Mouse (Mus musculus): ENCODE results near the gene Tm9sf4. TPM values are rescaled to one million over a fixed set of nuclear protein-coding genes. Genes with fewer than 3 reads are reported as not detected.

The Tm9sf4 gene
- total RNA-seq (2021) = 10 to 100 TPM; 38.2 to 41.7 TPM
- long read RNA-seq, experiment 1, transcript Tm9sf4-201 (18 exons, 3,896 nt) = major isoform, 17 of 36 reads
- long read RNA-seq, experiment 1, partial matches to known transcripts = 8 of 36 reads
- long read RNA-seq, experiment 1, other reads (novel, unspliced or antisense) = 9 of 36 reads
- long read RNA-seq, experiment 2, transcript Tm9sf4-201 (18 exons, 3,896 nt) = major isoform, 41 of 58 reads
- long read RNA-seq, experiment 2, partial matches to known transcripts = 6 of 58 reads
- long read RNA-seq, experiment 2, other reads (novel, unspliced or antisense) = 11 of 58 reads

- intact Hi-C loops (cut with DNase I; ENCODE audit: low total_unique reads) = no loop called here
- peak; percentile 87 for DNase-seq
Observed at GRCm38 (mm10) chr2:153160844-153161683, at the start of gene Tm9sf4. Gene Tm9sf4, plus strand, starts transcription at chr2:153161303.

GRCm38 (mm10) chr2:153115679-153116081, 45.4 kb upstream of the Tm9sf4 start:
- DNase-seq = no peak
- intact Hi-C loops (cut with DNase I; ENCODE audit: low total_unique reads) = no loop called here

- intact Hi-C loops (cut with DNase I; ENCODE audit: low total_unique reads) = no loop called here
- DNase-seq = no peak
Observed at GRCm38 (mm10) chr2:153117051-153117486, 44.0 kb upstream of the Tm9sf4 start.

GRCm38 (mm10) chr2:153119488-153119887, 41.6 kb upstream of the Tm9sf4 start:
- intact Hi-C loops (cut with DNase I; ENCODE audit: low total_unique reads) = no loop called here
- DNase-seq = no peak

GRCm38 (mm10) chr2:153120126-153120525, 41.0 kb upstream of the Tm9sf4 start:
- DNase-seq = no peak
- intact Hi-C loops (cut with DNase I; ENCODE audit: low total_unique reads) = no loop called here

- DNase-seq = no peak
- intact Hi-C loops (cut with DNase I; ENCODE audit: low total_unique reads) = no loop called here
Observed at GRCm38 (mm10) chr2:153121821-153122615, 39.1 kb upstream of the Tm9sf4 start.

- intact Hi-C loops (cut with DNase I; ENCODE audit: low total_unique reads) = no loop called here
- no peak for DNase-seq
Observed at GRCm38 (mm10) chr2:153122701-153123100, 38.4 kb upstream of the Tm9sf4 start.

- intact Hi-C loops (cut with DNase I; ENCODE audit: low total_unique reads) = no loop called here
- DNase-seq = no peak
Observed at GRCm38 (mm10) chr2:153125875-153126274, 35.2 kb upstream of the Tm9sf4 start.

GRCm38 (mm10) chr2:153131019-153131418, 30.1 kb upstream of the Tm9sf4 start:
- intact Hi-C loops (cut with DNase I; ENCODE audit: low total_unique reads) = no loop called here
- no peak for DNase-seq

- DNase-seq = no peak
- intact Hi-C loops (cut with DNase I; ENCODE audit: low total_unique reads) = no loop called here
Observed at GRCm38 (mm10) chr2:153134237-153134636, 26.9 kb upstream of the Tm9sf4 start.

- DNase-seq = no peak
- intact Hi-C loops (cut with DNase I; ENCODE audit: low total_unique reads) = no loop called here
Observed at GRCm38 (mm10) chr2:153136211-153136610, 24.9 kb upstream of the Tm9sf4 start.

GRCm38 (mm10) chr2:153139158-153139557, 21.9 kb upstream of the Tm9sf4 start:
- DNase-seq = no peak
- intact Hi-C loops (cut with DNase I; ENCODE audit: low total_unique reads) = no loop called here

GRCm38 (mm10) chr2:153139996-153140613, 21.0 kb upstream of the Tm9sf4 start:
- intact Hi-C loops (cut with DNase I; ENCODE audit: low total_unique reads) = loop anchor here (10.0 kb wide), 1 partner anchor 445 kb away; no protein-coding TSS in a partner anchor
- peak; percentile 14 for DNase-seq

- no peak for DNase-seq
- intact Hi-C loops (cut with DNase I; ENCODE audit: low total_unique reads) = loop anchor here (10.0 kb wide), 1 partner anchor 442 kb away; no protein-coding TSS in a partner anchor
Observed at GRCm38 (mm10) chr2:153142620-153143199, 18.4 kb upstream of the Tm9sf4 start.

GRCm38 (mm10) chr2:153145346-153145745, 15.8 kb upstream of the Tm9sf4 start:
- intact Hi-C loops (cut with DNase I; ENCODE audit: low total_unique reads) = loop anchor here (5.0 to 10.0 kb wide), 2 partner anchors 93 to 439 kb away; no protein-coding TSS in a partner anchor
- DNase-seq = no peak

- intact Hi-C loops (cut with DNase I; ENCODE audit: low total_unique reads) = loop anchor here (5.0 to 10.0 kb wide), 2 partner anchors 95 to 438 kb away; no protein-coding TSS in a partner anchor
- no peak for DNase-seq
Observed at GRCm38 (mm10) chr2:153147236-153147635, 13.9 kb upstream of the Tm9sf4 start.

- intact Hi-C loops (cut with DNase I; ENCODE audit: low total_unique reads) = loop anchor here (5.0 to 10.0 kb wide), 2 partner anchors 95 to 437 kb away; no protein-coding TSS in a partner anchor
- DNase-seq = peak; percentile 67
Observed at GRCm38 (mm10) chr2:153147715-153148114, 13.4 kb upstream of the Tm9sf4 start.

- no peak for DNase-seq
- intact Hi-C loops (cut with DNase I; ENCODE audit: low total_unique reads) = loop anchor here (5.0 to 10.0 kb wide), 3 partner anchors 97 to 435 kb away; no protein-coding TSS in a partner anchor
Observed at GRCm38 (mm10) chr2:153149742-153150141, 11.4 kb upstream of the Tm9sf4 start.

- intact Hi-C loops (cut with DNase I; ENCODE audit: low total_unique reads) = loop anchor here (10.0 kb wide), 1 partner anchor 274 kb away; no protein-coding TSS in a partner anchor
- no peak for DNase-seq
Observed at GRCm38 (mm10) chr2:153151026-153151425, 10.1 kb upstream of the Tm9sf4 start.
